23 mouse cellular contexts compared by ENCODE assay signal in the genomic region with DNA sequence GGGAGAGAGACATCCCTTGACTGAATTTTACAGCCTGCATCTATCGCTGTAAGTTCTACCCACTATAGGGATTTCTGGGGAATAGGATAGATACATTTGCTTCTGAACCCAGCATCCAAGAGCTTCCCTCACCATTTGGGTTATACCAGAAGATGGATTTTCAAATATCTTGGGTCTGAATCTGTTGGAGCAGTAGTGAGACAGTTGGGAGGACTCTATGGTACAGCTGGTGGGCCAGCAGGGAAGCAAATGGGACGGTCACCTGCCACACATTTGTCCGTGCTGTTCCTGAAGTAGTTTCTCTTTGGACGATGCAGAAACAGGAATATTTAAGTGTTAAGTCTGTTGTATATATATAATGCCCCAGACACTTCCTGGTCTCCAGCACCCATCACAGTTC. TPM values are rescaled to one million over a fixed set of nuclear protein-coding genes. Genes with fewer than 3 reads are reported as not detected.
A peak's percentile ranks its signal among the peaks of the same experiment; 100 is the strongest.
DNase-seq lines count a peak whose midpoint lies in the region; ATAC-seq and TF ChIP-seq lines count a peak whose summit lies in the region.
"Had no signal": no experiment of that assay in that cellular context is flagged by ENCODE, and none has a peak within 500 bp of the region (broad histone marks: within the 10 kb centered on the region; RNA-seq: fewer than 3 reads in every experiment).

No protein-coding gene starts in this region.

- H3K9ac ChIP-seq in embryonic facial prominence, embryonic 15.5 days: no peak overlapping the region
- H3K9ac ChIP-seq in hindbrain, embryonic 13.5 days: no peak overlapping the region
- no peak overlapping the region for H3K9ac ChIP-seq in lung, postnatal 0 days (replicated peaks; ENCODE audit: low read depth)
- H3K9ac ChIP-seq: hindbrain, embryonic 12.5 days; liver, embryonic 14.5 days had no signal

- peaks cover 16% of the 10 kb centered on the region for H3K4me1 ChIP-seq in embryonic facial prominence, embryonic 15.5 days
- H3K4me1 ChIP-seq in embryonic facial prominence, embryonic 10.5 days: peaks cover 19% of the 10 kb centered on the region
- peaks cover 23% of the 10 kb centered on the region for H3K4me1 ChIP-seq in cerebellum, adult 2 months (ENCODE audit: control insufficient read depth, insufficient read depth, low read length)
- no peaks in the 10 kb centered on the region for H3K4me1 ChIP-seq in hindbrain, embryonic 13.5 days (replicated peaks)
- no peaks in the 10 kb centered on the region for H3K4me1 ChIP-seq in lung, postnatal 0 days (ENCODE audit: insufficient read depth, low read depth, low read length)
- H3K4me1 ChIP-seq: hindbrain, embryonic 12.5 days had no signal

- no peak for TF ChIP-seq CTCF in cerebellum, adult 2 months (IDR thresholded peaks at IDR 0.05; ENCODE audit: borderline replicate concordance, insufficient read depth, low read depth, low read length)
- TF ChIP-seq CTCF in lung, postnatal 0 days (IDR thresholded peaks at IDR 0.05): no peak

- H3K36me3 ChIP-seq in embryonic facial prominence, embryonic 15.5 days: no peaks in the 10 kb centered on the region
- H3K36me3 ChIP-seq in embryonic facial prominence, embryonic 10.5 days (replicated peaks): no peaks in the 10 kb centered on the region; the same call in 1 of the 2 replicates
- 0 out of 2 replicates have a peak, but pooled peaks cover 4% of the 10 kb centered on the region for H3K36me3 ChIP-seq in hindbrain, embryonic 13.5 days
- H3K36me3 ChIP-seq in lung, postnatal 0 days (ENCODE audit: insufficient read depth, low read length): no peaks in the 10 kb centered on the region
- H3K36me3 ChIP-seq: G1E; hindbrain, embryonic 12.5 days had no signal

- DNase-seq in embryonic facial prominence, embryonic 10.5 days (ENCODE audit: low spot score): no peak
- DNase-seq in brain, adult 2 months (ENCODE audit: low read depth, low spot score): peak; percentile 83
- DNase-seq in cerebellum, adult 2 months: peak; percentile 72 to 80
- peak; percentile 61 to 71 for DNase-seq in cerebellum, postnatal 14 days
- no peak for DNase-seq in lung, postnatal 0 days (ENCODE audit: low spot score)
- no peak for DNase-seq in ovary, postnatal 36 days (ENCODE audit: low spot score)
- DNase-seq: adrenal gland, postnatal 10 days; gastrocnemius, postnatal 14 days; heart, postnatal 36 days; kidney, adult 8-10 months; kidney, postnatal 10 days; liver; lung, adult 2 months; lung, postnatal 14 days; thymus, postnatal 4 days had no signal

- TF ChIP-seq EP300 in lung, postnatal 0 days (IDR thresholded peaks at IDR 0.05): no peak

- H3K27me3 ChIP-seq in embryonic facial prominence, embryonic 15.5 days: no peaks in the 10 kb centered on the region
- no peaks in the 10 kb centered on the region for H3K27me3 ChIP-seq in embryonic facial prominence, embryonic 10.5 days (replicated peaks; ENCODE audit: low read depth, poor library complexity, severe bottlenecking)
- no peaks in the 10 kb centered on the region for H3K27me3 ChIP-seq in cerebellum, adult 2 months (ENCODE audit: control insufficient read depth, insufficient read depth, low read length)
- no peaks in the 10 kb centered on the region for H3K27me3 ChIP-seq in hindbrain, embryonic 13.5 days
- H3K27me3 ChIP-seq in lung, postnatal 0 days (replicated peaks; ENCODE audit: insufficient read depth, low read length): no peaks in the 10 kb centered on the region
- H3K27me3 ChIP-seq: hindbrain, embryonic 12.5 days had no signal

- no peaks in the 10 kb centered on the region for H3K9me3 ChIP-seq in embryonic facial prominence, embryonic 15.5 days (replicated peaks)
- H3K9me3 ChIP-seq in embryonic facial prominence, embryonic 10.5 days: peaks cover 5% of the 10 kb centered on the region; the same call in 1 of the 2 replicates
- H3K9me3 ChIP-seq in hindbrain, embryonic 13.5 days: peaks cover 6% of the 10 kb centered on the region; the same call in 1 of the 2 replicates
- H3K9me3 ChIP-seq in lung, postnatal 0 days (ENCODE audit: low read length): no peaks in the 10 kb centered on the region

- ATAC-seq in embryonic facial prominence, embryonic 15.5 days (ENCODE audit: insufficient number of reproducible peaks, low FRiP score, low TSS enrichment, low read depth): no peak
- ATAC-seq in hindbrain, embryonic 13.5 days (ENCODE audit: low FRiP score): no peak
- ATAC-seq in lung, postnatal 0 days: no peak
- ATAC-seq: intestine, embryonic 16.5 days; midbrain, embryonic 16.5 days had no signal

- WGBS in embryonic facial prominence, embryonic 15.5 days: 90% methylated on average over 4 of the region's 4 CpGs
- 89% methylated on average over 4 of the region's 4 CpGs for WGBS in embryonic facial prominence, embryonic 10.5 days
- 24% methylated on average over 4 of the region's 4 CpGs for WGBS in cerebellum, adult 2 months
- 88% methylated on average over 4 of the region's 4 CpGs for WGBS in hindbrain, embryonic 13.5 days
- 79% methylated on average over 4 of the region's 4 CpGs for WGBS in lung, postnatal 0 days

- H3K4me2 ChIP-seq in embryonic facial prominence, embryonic 15.5 days (replicated peaks): no peak overlapping the region
- no peak overlapping the region for H3K4me2 ChIP-seq in hindbrain, embryonic 13.5 days
- H3K4me2 ChIP-seq in lung, postnatal 0 days (replicated peaks; ENCODE audit: low read depth, low read length): no peak overlapping the region
- H3K4me2 ChIP-seq: heart, embryonic 11.5 days; hindbrain, embryonic 12.5 days had no signal

- TF ChIP-seq POLR2A in cerebellum, adult 2 months (IDR thresholded peaks at IDR 0.05; ENCODE audit: borderline replicate concordance, insufficient read depth, low read length): no peak

- H3K4me3 ChIP-seq in embryonic facial prominence, embryonic 15.5 days (replicated peaks): no peak overlapping the region
- no peak overlapping the region for H3K4me3 ChIP-seq in embryonic facial prominence, embryonic 10.5 days
- no peak overlapping the region for H3K4me3 ChIP-seq in cerebellum, adult 2 months (replicated peaks; ENCODE audit: insufficient read depth, low read depth, low read length)
- H3K4me3 ChIP-seq in hindbrain, embryonic 13.5 days: no peak overlapping the region
- H3K4me3 ChIP-seq in lung, postnatal 0 days (ENCODE audit: low read depth, low read length): no peak overlapping the region
- H3K4me3 ChIP-seq: hindbrain, embryonic 12.5 days had no signal

- peak overlapping the region; percentile 2; the same call in 1 of the 2 replicates for H3K27ac ChIP-seq in embryonic facial prominence, embryonic 15.5 days (replicated peaks)
- no peak overlapping the region for H3K27ac ChIP-seq in embryonic facial prominence, embryonic 10.5 days (replicated peaks)
- peak overlapping the region; percentile 81 for H3K27ac ChIP-seq in cerebellum, adult 2 months (ENCODE audit: insufficient read depth, low read length)
- no peak overlapping the region for H3K27ac ChIP-seq in hindbrain, embryonic 13.5 days
- H3K27ac ChIP-seq in lung, postnatal 0 days (ENCODE audit: low read length): no peak overlapping the region
- H3K27ac ChIP-seq: hindbrain, embryonic 12.5 days; liver, embryonic 14.5 days had no signal

RNA-seq across cellular contexts. Expression of a gene that starts 51.5 kb away (rescaled TPM):
- 9.0 and 13.4 TPM in 2 replicates for polyA plus RNA-seq in embryonic facial prominence, embryonic 15.5 days (2015; fragmentation: Nextera tagmentation; extraction: Ambion mirVana)
- polyA plus RNA-seq in embryonic facial prominence, embryonic 10.5 days (2016; fragmentation: Nextera tagmentation; extraction: Ambion mirVana): 1.2 and 3.6 TPM in 2 replicates
- polyA plus RNA-seq in cerebellum, adult 2 months (2012; rRNA removed): 4.7 and 5.7 TPM in 2 replicates
- 7.9 and 8.6 TPM in 2 replicates for polyA plus RNA-seq in hindbrain, embryonic 13.5 days (2015; fragmentation: Nextera tagmentation; extraction: Ambion mirVana)
- 5.5 and 8.1 TPM in 2 replicates for polyA plus RNA-seq in lung, postnatal 0 days (2015; fragmentation: Nextera tagmentation; extraction: Ambion mirVana)

Comparison
In these comparisons a context has a peak if more than half of its experiments do, and no peak if none do; other contexts are left out.
1. H3K27ac ChIP-seq: peak in embryonic facial prominence, embryonic 15.5 days (single experiment) and cerebellum, adult 2 months (single experiment); none in embryonic facial prominence, embryonic 10.5 days (single experiment), hindbrain, embryonic 13.5 days (single experiment) and lung, postnatal 0 days (single experiment).
2. DNase-seq: peak in brain, adult 2 months (single experiment), cerebellum, adult 2 months (2 of 2) and cerebellum, postnatal 14 days (2 of 2); none in embryonic facial prominence, embryonic 10.5 days (single experiment), lung, postnatal 0 days (single experiment) and ovary, postnatal 36 days (single experiment).